Mouse (Mus musculus): ENCODE results near the gene 4931422A03Rik.

DNA sequence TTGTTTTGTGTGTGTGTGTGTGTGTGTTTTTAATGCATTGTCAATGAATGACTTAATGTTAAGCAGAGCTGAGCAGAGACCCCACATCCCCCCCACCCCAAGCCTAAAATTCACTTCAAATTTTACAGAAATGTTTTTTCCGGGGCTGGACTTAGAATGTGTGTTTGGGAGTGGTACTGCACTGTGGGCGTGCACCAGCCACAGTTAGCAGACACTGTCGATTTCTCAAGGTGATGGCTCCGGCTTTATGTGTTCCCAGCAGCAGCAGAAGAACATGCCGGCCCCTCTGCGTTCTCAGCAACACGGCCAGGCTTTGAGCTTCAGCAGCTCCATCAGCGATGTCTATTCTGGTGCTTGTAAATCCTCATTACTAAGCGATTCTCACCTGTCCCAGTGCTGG, 95.7 kb downstream of the 4931422A03Rik start:
- TF ChIP-seq GATA1 (IDR thresholded peaks at IDR 0.05; ENCODE audit: low read length) (no peak), TAL1 (IDR thresholded peaks at IDR 0.05; ENCODE audit: low read length) (no peak)

All from erythroblast, embryonic 14.5 days (primary cell).